Mouse (Mus musculus): ENCODE measurements around the gene Neil3. TPM values are rescaled to one million over a fixed set of nuclear protein-coding genes. Genes with fewer than 3 reads are reported as not detected.
"Not testable (repeated sequence)": the region's sequence is repeated elsewhere in the genome, so short reads cannot be mapped to it uniquely, and the experiment has no call there.

The Neil3 gene
- total and polyA plus RNA-seq, 2 experiments from 2014 or later = 2.4 to 4.5 TPM

GRCm38 (mm10) chr8:53539585-53539984 lies 99.3 kb downstream of the Neil3 start:
- DNase-seq (no peak), ATAC-seq (no peak)
- H3K4me1 ChIP-seq (ENCODE audit: insufficient read depth) = no peaks in the 10 kb centered on the region
- TF ChIP-seq CTCF (IDR thresholded peaks at IDR 0.05; ENCODE audit: low read depth) = no peak
- no peak overlapping the region for H3K9ac ChIP-seq
- H3K4me2 ChIP-seq (ENCODE audit: low read depth) = no peak overlapping the region
- H3K4me3 ChIP-seq (ENCODE audit: low read depth, low read length) = no peak overlapping the region
- H3K36me3 ChIP-seq (ENCODE audit: insufficient read depth) = no peaks in the 10 kb centered on the region
- H3K9me3 ChIP-seq (ENCODE audit: low read length) = no peaks in the 10 kb centered on the region
- no peaks in the 10 kb centered on the region for H3K27me3 ChIP-seq (ENCODE audit: insufficient read depth, low read length)
- H3K27ac ChIP-seq (ENCODE audit: low read depth, low read length) = no peak overlapping the region
- 23% methylated on average over 2 of the region's 2 CpGs for WGBS

GRCm38 (mm10) chr8:53538049-53538448 lies 100.8 kb downstream of the Neil3 start:
- H3K36me3 ChIP-seq (ENCODE audit: insufficient read depth); H3K9me3 ChIP-seq (ENCODE audit: low read length); H3K4me1 ChIP-seq (ENCODE audit: insufficient read depth); H3K4me3 ChIP-seq (ENCODE audit: low read depth, low read length); H3K4me2 ChIP-seq (ENCODE audit: low read depth); ATAC-seq; DNase-seq; H3K27ac ChIP-seq (ENCODE audit: low read depth, low read length); H3K27me3 ChIP-seq (ENCODE audit: insufficient read depth, low read length); H3K9ac ChIP-seq: not testable (repeated sequence)
- WGBS = 19% methylated on average over 3 of the region's 3 CpGs

Other genes with a start within 250 kb of the Neil3 start
- gene Aga, start 127.3 kb downstream of the Neil3 start, total RNA-seq (2014; rRNA removed) = 9.7 and 13.4 TPM in 2 replicates
- gene Aga, start 127.3 kb downstream of the Neil3 start, polyA plus RNA-seq (2015; fragmentation: Nextera tagmentation; extraction: Ambion mirVana) = 15.0 and 15.6 TPM in 2 replicates

Data from forebrain, postnatal 0 days (tissue).